Mouse (Mus musculus): ENCODE measurements around the gene 2510039O18Rik.

DNA sequence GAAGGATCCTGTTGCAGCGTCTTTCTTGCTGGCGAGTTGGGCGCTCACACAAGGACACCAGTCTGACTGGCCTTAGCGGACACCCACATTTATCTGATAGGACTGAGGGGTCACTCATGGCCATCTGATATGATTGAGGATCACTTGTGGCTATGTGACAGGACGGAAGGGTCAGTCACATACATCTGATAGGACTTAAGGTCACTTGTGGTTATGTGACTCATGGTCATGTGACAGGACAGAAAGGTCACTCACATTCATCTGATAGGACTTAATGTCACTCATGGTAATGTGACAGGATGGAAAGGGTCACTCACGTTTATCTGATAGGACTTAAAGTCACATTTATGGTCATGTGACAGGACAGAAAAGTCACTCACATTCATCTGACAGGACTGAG lies 37.7 kb downstream of the 2510039O18Rik start:
- TF ChIP-seq MYC (IDR thresholded peaks at IDR 0.05; ENCODE audit: low read depth, low read length): no peak
- no peak for TF ChIP-seq CTCF (IDR thresholded peaks at IDR 0.05 in 2 of 3, conservative IDR thresholded peaks at IDR 0.05 in 1 of 3; ENCODE audit: control insufficient read depth in 1 of 3, insufficient read depth in 1 of 3, low read depth in 2 of 3, low read length in 3 of 3, poor library complexity in 1 of 3, severe bottlenecking in 1 of 3)
- no peak for TF ChIP-seq E2F4 (IDR thresholded peaks at IDR 0.05; ENCODE audit: borderline replicate concordance, low read depth, low read length)
- no peak for TF ChIP-seq ZMIZ1 (IDR thresholded peaks at IDR 0.05; ENCODE audit: low read depth, low read length)
